Mouse (Mus musculus): ENCODE data around the gene Cox15.

- no peak for TF ChIP-seq EP300 (IDR thresholded peaks at IDR 0.05; ENCODE audit: low read depth)
- no peak for TF ChIP-seq CTCF (IDR thresholded peaks at IDR 0.05; ENCODE audit: low read depth)
Observed at GRCm38 (mm10) chr19:43731157-43731556, 21.6 kb downstream of the Cox15 start.
